Mouse (Mus musculus): ENCODE measurements at regions not wholly inside any gene's neighbourhood (a gene's known extent, or its start where the extent isn't known, plus 50 kb on each side); places are given as distances from the start of the nearest gene placed in this dataset.

DNA sequence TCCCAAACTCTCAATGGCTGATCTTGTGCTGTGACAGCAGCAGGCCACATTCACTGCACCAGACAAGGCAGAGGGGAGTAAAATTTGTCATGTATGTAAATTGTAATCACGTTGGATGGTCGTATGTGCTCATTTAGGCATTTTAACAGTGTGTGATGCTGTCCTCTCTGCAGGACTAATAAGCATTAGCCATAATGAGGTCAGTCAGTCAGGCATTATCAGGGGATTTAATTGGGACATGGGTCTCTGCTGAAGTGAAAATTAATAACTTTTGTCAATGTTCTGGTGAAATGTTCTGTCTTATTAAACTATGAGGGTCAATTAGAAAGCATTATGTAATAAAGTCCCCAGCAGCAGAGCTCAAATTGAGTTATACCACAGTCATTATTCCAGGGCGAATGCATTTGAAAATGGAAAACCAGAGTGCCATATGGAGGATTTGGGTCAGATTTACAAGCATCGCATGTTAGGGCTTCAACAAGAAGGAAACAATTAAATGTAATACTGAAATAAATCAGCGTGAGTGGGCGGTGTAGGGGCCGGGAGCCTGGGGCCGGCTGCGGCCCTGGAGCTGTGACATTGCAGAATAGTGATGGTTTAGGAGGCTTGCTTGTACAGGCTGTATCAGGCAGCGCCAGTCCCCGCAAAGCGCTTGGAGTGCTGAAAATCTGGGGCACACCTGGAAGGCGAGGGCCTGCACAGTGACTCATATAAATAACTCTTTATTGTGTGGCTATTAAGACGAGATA, 537.7 kb downstream of the Bnc2 start:
- H3K79me2 ChIP-seq (replicated peaks; ENCODE audit: control insufficient read depth, extremely low read depth, insufficient read depth, poor library complexity, severe bottlenecking): no peaks in the 10 kb centered on the region
- H3K9me3 ChIP-seq (replicated peaks; ENCODE audit: low read length): peaks cover 83% of the 10 kb centered on the region
- no peak overlapping the region for H3K9ac ChIP-seq (ENCODE audit: insufficient read depth, low read depth)
- no peaks in the 10 kb centered on the region for H3K27me3 ChIP-seq (replicated peaks)
- no peak overlapping the region for H3K4me3 ChIP-seq (replicated peaks in 1 of 3; ENCODE audit: low read depth in 2 of 3, low read length in 2 of 3, poor library complexity in 1 of 3)
- no peak overlapping the region for H3K4me2 ChIP-seq (ENCODE audit: insufficient read depth, low read depth, poor library complexity, severe bottlenecking)
- no peaks in the 10 kb centered on the region for H3K4me1 ChIP-seq (ENCODE audit: control insufficient read depth in 1 of 2, insufficient read depth in 2 of 2)
- dilution Hi-C loops (cut with MboI; ENCODE audit: extremely low pct_ligation_motif_present, extremely low pct_unique_long_range_greater_than_20kb, low sequenced_read_pairs): no loop called here
- DNase-seq (ENCODE audit: extremely low read depth): no peak
- in situ Hi-C loops (cut with MboI; ENCODE audit: low pct_ligation_motif_present, low pct_unique_long_range_greater_than_20kb, low sequenced_read_pairs): no loop called here
- no peaks in the 10 kb centered on the region for H3K36me3 ChIP-seq (replicated peaks in 1 of 2; ENCODE audit: control insufficient read depth in 1 of 2, insufficient read depth in 1 of 2, low read length in 1 of 2)
- H3K27ac ChIP-seq (ENCODE audit: insufficient read depth, low read depth): no peak overlapping the region
- no peak for TF ChIP-seq MAX (IDR thresholded peaks at IDR 0.05; ENCODE audit: low read length)
- TF ChIP-seq ZKSCAN1 (IDR thresholded peaks at IDR 0.05; ENCODE audit: borderline replicate concordance, low read depth, low read length): no peak
- no peak for TF ChIP-seq PAX5 (IDR thresholded peaks at IDR 0.05; ENCODE audit: low read length)
- TF ChIP-seq USF1 (IDR thresholded peaks at IDR 0.05; ENCODE audit: low read depth, low read length): no peak
- TF ChIP-seq MAZ (IDR thresholded peaks at IDR 0.05; ENCODE audit: low read depth, low read length): no peak
- TF ChIP-seq POLR2AphosphoS2 (IDR thresholded peaks at IDR 0.05; ENCODE audit: low read depth, low read length): no peak
- TF ChIP-seq MEF2A (IDR thresholded peaks at IDR 0.05; ENCODE audit: borderline replicate concordance, low read depth, low read length): no peak
- no peak for TF ChIP-seq POLR2A (IDR thresholded peaks at IDR 0.05; ENCODE audit: low read depth, low read length)
- TF ChIP-seq MXI1 (IDR thresholded peaks at IDR 0.05; ENCODE audit: low read depth, low read length): no peak
- no peak for TF ChIP-seq NELFE (IDR thresholded peaks at IDR 0.05; ENCODE audit: low read depth, low read length)
- TF ChIP-seq BHLHE40 (IDR thresholded peaks at IDR 0.05; ENCODE audit: low read depth, low read length): no peak
- no peak for TF ChIP-seq TBP (conservative IDR thresholded peaks at IDR 0.05; ENCODE audit: low read depth, low read length)
- TF ChIP-seq SMC3 (IDR thresholded peaks at IDR 0.05; ENCODE audit: low read depth, low read length): no peak
- TF ChIP-seq CHD2 (IDR thresholded peaks at IDR 0.05; ENCODE audit: low read length): no peak
- no peak for TF ChIP-seq TCF12 (IDR thresholded peaks at IDR 0.05; ENCODE audit: low read depth, low read length)
- TF ChIP-seq GABPA (IDR thresholded peaks at IDR 0.05; ENCODE audit: insufficient replicate concordance, low read depth, low read length): no peak
- no peak for TF ChIP-seq CHD1 (IDR thresholded peaks at IDR 0.05; ENCODE audit: low read depth, low read length)

DNA sequence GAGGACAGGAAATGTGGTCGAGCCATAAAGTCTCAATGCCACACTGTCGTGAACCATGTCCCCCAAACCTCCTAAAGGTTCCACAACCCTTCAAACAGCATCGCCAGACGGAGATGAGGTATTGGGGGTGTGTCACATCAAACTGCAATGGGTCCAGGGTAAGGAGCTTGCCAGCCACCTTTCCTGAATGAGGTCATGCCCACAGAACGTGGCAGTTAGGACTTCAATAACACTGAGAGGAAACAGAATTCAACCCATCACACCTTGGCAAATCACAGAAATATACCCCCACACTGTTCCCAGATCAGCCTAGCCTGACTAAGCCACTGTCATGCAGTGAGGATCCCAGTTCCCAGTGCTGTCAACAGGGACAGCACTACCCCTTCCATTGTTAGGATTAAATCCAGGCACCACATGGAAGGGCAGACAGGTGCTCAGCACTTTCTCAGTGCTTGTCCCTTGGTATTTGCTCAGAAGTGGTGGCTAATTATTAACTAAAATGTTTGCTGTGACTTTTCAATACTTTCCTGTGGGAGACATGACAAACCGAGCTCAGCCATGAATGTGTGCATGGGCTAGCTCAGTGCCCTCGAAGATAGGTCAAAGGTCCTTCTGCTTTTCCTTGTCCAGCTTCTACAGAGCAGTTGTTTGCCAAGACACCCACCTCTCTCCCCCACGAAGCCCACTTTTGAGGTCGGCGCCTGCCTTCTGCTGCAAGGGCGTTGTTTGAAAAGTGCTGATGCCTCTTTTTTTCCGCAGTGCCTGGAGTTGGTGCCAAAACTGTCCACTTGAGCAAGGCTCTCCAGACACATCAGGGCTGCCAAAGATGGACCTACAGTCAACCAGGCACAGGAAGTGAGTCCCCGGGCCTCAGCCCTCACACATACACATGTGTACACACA, 525.7 kb downstream of the Bnc2 start:
- no peak for TF ChIP-seq TCF12 (IDR thresholded peaks at IDR 0.05; ENCODE audit: low read depth, low read length)
- no peak overlapping the region for H3K4me3 ChIP-seq (replicated peaks in 1 of 3; ENCODE audit: low read depth in 2 of 3, low read length in 2 of 3, poor library complexity in 1 of 3)
- H3K9ac ChIP-seq (ENCODE audit: insufficient read depth, low read depth): no peak overlapping the region
- DNase-seq (ENCODE audit: extremely low read depth): no peak
- no peaks in the 10 kb centered on the region for H3K27me3 ChIP-seq (replicated peaks)
- H3K27ac ChIP-seq (ENCODE audit: insufficient read depth, low read depth): no peak overlapping the region
- in situ Hi-C loops (cut with MboI; ENCODE audit: low pct_ligation_motif_present, low pct_unique_long_range_greater_than_20kb, low sequenced_read_pairs) (no loop called here), dilution Hi-C loops (cut with MboI; ENCODE audit: extremely low pct_ligation_motif_present, extremely low pct_unique_long_range_greater_than_20kb, low sequenced_read_pairs) (no loop called here)
- H3K36me3 ChIP-seq (replicated peaks in 1 of 2; ENCODE audit: control insufficient read depth in 1 of 2, insufficient read depth in 1 of 2, low read length in 1 of 2): no peaks in the 10 kb centered on the region
- no peaks in the 10 kb centered on the region for H3K4me1 ChIP-seq (ENCODE audit: control insufficient read depth in 1 of 2, insufficient read depth in 2 of 2)
- H3K79me2 ChIP-seq (replicated peaks; ENCODE audit: control insufficient read depth, extremely low read depth, insufficient read depth, poor library complexity, severe bottlenecking): no peaks in the 10 kb centered on the region
- no peak overlapping the region for H3K4me2 ChIP-seq (ENCODE audit: insufficient read depth, low read depth, poor library complexity, severe bottlenecking)
- H3K9me3 ChIP-seq (replicated peaks; ENCODE audit: low read length): peaks cover 79% of the 10 kb centered on the region
